Mouse (Mus musculus) bone marrow macrophage, adult 2 months (primary cell): Measurements from ENCODE around the gene Hectd2. TPM values are rescaled to one million over a fixed set of nuclear protein-coding genes. Genes with fewer than 3 reads are reported as not detected.

Experiments used
- H3K27ac ChIP-seq: 2 replicates; pipeline ENCODE4 v1.5.1; 2012; ENCODE audit warnings: low read depth, low read length; ENCODE audit not compliant: insufficient read depth
- H3K4me1 ChIP-seq: 2 replicates; pipeline ENCODE4 v1.6.1; 2012; ENCODE audit warnings: low read length; ENCODE audit not compliant: control insufficient read depth, insufficient read depth
- H3K4me3 ChIP-seq: 2 replicates; pipeline ENCODE4 v1.5.1; 2012; ENCODE audit warnings: mild to moderate bottlenecking, low read length, moderate library complexity; ENCODE audit not compliant: insufficient read depth
- CTCF ChIP-seq: IDR thresholded peaks from 2 replicates; pipeline ENCODE4 v1.5.1; 2012; ENCODE audit warnings: low read depth, mild to moderate bottlenecking, low read length, moderate library complexity
- POLR2A ChIP-seq: IDR thresholded peaks from 2 replicates; pipeline ENCODE4 v1.6.1; 2012; ENCODE audit warnings: mild to moderate bottlenecking, low read depth, low read length, borderline replicate concordance
- polyA plus RNA-seq: library from polyadenylated mRNA; stranded (reverse); fragments of >200 nt; gene quantifications from 2 replicates; pipeline ENCODE4 v1.2.4, GENCODE M21; 2012; ENCODE audit not compliant: missing spikeins, insufficient read depth, insufficient read length

The Hectd2 gene
- polyA plus RNA-seq, 1 experiment = 2.3 TPM

DNA sequence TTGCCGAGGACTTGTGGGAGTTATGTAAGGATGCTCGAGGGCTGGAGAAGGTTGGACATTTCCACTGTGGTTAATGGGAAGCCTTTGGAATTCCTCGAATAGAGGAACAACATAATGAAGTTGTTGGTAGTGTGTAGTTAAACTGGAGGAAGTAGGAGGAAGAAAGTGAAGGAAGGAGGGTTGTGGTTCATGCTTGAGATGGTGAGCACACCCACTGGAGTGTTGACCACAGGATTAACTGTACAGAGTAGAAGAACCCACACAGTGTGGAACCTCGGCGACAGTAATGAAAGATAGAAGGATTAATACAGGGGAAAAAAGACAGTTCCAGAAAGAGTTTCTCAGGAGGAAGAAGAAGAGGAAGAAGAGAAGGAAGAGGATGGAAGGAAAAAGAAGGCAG lies 4.9 kb downstream of the Hectd2 start:
- no peak overlapping the region for H3K4me3 ChIP-seq
- no peak for TF ChIP-seq CTCF
- TF ChIP-seq POLR2A = no peak
- H3K27ac ChIP-seq = no peak overlapping the region
- peaks cover 14% of the 10 kb centered on the region for H3K4me1 ChIP-seq

DNA sequence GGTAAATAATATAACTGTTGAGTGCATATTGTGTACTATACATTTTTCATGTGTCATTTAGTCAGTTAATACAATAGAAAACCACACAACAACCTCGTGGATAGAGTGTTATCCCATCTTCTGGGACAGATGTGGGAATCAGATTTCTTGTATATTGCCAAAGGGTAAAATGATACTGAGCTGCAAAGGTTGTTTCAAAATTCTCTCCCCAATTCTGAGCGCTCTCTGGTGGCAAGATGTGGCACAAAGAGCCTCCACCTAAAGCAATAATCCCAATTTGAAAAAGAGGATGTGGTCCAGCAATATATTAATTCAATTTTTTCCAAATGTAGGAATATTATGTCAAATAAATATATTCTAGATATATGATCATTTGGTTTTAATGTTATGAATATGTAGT lies 5.7 kb downstream of the Hectd2 start:
- Histone ChIP-seq H3K4me1 (peaks cover 14% of the 10 kb centered on the region), H3K4me3 (no peak overlapping the region), H3K27ac (no peak overlapping the region)
- no peak for TF ChIP-seq POLR2A
- no peak for TF ChIP-seq CTCF

DNA sequence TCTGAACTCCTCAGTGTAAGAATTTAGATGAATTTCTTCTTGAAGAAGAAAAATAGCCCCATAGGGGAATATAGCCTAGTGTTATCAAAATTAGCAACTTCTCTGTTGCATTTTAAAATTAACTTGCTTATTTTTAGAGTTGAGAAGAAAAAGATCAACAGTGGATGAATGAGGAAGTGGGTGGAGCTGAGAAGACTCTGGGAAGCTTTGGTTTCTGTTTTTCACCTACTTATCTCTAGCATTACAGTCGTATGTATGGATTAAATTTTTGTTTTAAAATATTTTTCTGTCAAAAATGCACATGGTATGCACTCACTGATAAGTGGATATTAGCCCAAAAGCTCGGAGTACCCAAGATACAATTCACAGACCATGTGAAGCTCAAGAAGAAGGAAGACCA lies 6.7 kb downstream of the Hectd2 start:
- no peak for TF ChIP-seq POLR2A
- TF ChIP-seq CTCF = no peak
- peaks cover 14% of the 10 kb centered on the region for H3K4me1 ChIP-seq
- peak overlapping the region; percentile 30 for H3K27ac ChIP-seq
- H3K4me3 ChIP-seq = no peak overlapping the region; the same call in 1 of the 2 replicates

DNA sequence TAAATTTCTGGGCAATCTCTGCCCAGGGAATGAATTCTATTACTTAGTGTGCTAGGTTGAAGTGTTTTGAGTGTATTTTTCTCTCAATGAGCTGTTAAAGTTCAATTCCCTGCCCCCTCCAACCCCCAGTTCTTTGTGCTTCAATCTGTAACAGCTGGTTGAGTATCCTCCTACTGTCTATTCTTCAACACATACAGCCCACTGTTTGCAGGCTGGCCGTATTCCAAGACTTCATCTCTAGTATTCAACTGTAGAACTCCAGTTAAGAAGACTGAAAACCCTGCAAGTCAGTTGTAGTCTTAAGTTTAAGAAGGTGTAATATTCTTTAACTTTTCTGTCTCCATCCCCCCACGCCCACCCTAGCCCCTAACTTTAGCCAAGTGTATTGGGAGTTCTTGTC lies 10.0 kb downstream of the Hectd2 start:
- Histone ChIP-seq H3K27ac (no peak overlapping the region), H3K4me3 (no peak overlapping the region), H3K4me1 (peaks cover 17% of the 10 kb centered on the region)
- TF ChIP-seq POLR2A = no peak
- no peak for TF ChIP-seq CTCF

DNA sequence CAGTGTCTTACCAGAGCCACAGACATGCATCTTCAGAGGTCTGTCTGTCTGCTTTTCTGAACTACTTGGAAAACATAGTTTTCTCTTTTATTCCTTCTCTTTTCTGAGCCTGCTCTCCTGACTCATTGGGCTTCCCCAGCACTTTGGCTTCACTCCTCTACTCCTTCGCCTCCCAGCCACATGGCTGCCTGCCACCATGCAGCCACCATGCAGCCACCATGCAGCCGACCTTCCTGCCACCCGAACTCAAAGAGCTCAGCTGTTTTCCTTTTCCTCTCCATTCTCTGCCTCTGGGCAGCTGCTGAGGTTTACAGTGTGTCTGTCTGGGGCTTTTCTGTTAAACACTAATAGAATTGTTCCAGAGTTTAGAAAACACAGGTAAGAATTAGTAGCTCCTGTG lies 19.5 kb downstream of the Hectd2 start:
- TF ChIP-seq CTCF (no peak), POLR2A (no peak)
- Histone ChIP-seq H3K4me1 (no peaks in the 10 kb centered on the region), H3K4me3 (no peak overlapping the region), H3K27ac (no peak overlapping the region)

DNA sequence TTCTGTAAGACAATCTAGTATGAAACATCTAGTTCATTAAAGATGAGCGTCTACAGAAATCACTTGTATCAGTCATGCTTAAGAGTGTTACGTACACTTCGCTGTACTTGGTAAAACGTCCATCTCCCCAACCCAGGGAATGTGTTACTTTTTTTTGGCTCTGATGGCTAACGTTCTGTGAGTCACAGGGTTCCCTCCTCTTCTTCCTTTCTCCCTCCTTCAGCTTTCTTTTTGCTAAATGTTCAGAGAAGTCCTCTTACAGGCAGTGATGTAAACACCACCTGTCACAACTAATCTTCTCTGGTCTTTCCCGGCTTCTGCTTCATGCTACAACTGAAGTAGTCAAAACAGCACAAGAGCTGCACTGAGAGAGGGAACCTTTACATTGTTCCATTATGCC lies 20.7 kb downstream of the Hectd2 start:
- H3K4me1 ChIP-seq = peaks cover 7% of the 10 kb centered on the region
- H3K27ac ChIP-seq = no peak overlapping the region
- no peak for TF ChIP-seq POLR2A
- TF ChIP-seq CTCF = no peak
- no peak overlapping the region for H3K4me3 ChIP-seq

DNA sequence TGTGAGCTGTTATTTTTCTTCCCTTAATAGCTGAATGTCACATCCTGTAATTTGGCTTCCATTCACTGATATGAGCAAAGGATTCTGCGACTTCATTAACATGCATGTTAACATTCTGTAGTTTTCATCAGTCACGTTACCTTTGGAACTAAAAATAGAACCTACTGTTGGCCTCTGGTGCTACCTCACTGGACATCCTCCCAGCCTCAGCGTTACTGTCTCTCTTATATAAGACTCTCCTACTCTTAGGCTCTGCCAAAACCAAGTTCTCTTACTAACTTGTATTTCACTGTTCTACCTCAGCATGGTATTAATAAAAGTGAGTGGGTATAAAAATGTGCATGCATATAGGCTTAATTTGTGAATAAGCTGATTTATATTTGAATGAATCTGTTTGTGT lies 26.4 kb downstream of the Hectd2 start:
- H3K27ac ChIP-seq = no peak overlapping the region
- H3K4me1 ChIP-seq = peaks cover 7% of the 10 kb centered on the region
- TF ChIP-seq POLR2A = no peak
- TF ChIP-seq CTCF = no peak
- H3K4me3 ChIP-seq = no peak overlapping the region

DNA sequence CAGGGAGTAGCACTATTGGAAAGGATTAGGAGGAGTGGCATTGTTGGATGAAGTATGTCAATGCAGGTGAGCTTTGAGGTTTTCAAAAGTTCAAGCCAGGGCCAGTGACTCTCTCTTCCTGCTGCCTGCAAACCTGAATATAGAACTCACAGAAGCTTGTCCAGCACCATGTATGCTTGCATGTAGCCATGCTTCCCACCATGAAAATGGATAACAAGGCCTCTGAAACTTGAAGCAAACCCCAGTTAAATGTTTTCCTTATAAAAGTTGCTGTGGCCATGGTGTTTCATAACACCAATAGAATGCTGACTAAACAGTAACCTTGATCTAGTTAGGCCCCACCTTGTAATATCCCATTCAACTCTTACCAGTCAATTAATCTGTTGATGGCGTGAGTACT lies 27.7 kb downstream of the Hectd2 start:
- Histone ChIP-seq H3K27ac (no peak overlapping the region), H3K4me3 (no peak overlapping the region), H3K4me1 (peaks cover 7% of the 10 kb centered on the region)
- TF ChIP-seq POLR2A (no peak), CTCF (no peak)

DNA sequence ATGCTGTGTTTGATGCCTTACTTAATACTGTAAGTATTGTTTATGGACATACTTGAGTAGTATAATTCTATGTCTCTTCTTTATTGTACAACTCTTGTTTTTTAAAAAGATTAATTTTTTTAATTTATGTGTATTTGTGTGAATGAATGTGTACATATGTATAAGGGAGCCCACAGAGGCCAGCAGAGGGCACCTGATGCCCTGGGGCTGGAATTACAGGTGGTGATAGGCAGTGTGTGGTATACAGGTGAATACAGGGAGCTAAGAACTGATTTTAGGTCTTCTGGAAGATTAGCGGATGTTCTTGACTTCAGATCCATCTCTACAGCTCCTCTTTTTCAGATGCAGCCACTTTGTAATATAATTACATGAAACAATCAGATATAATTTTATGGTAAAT lies 31.1 kb downstream of the Hectd2 start:
- H3K4me3 ChIP-seq = no peak overlapping the region
- TF ChIP-seq CTCF (no peak), POLR2A (no peak)
- H3K4me1 ChIP-seq = no peaks in the 10 kb centered on the region
- H3K27ac ChIP-seq = no peak overlapping the region

DNA sequence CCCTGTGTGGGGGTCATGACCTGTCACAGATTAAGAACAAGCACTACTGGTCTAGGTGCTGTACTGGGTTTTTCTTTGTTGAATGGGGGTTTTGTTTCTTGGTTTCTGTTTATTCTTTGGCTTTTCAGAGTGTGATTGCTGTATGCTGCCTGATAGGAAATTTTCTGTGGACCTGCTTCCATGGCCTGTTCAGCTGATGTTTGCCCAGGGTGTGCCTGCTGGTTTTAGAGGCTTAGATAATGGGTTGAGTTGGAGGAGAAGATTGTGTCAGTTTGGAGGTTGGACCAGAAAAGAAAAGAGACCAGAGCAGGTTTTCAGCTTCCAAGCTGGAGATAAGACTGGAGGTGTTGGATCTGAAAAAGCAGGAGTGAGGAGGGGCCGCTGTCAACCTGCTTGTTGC lies 40.0 kb downstream of the Hectd2 start:
- TF ChIP-seq POLR2A (no peak), CTCF (no peak)
- no peaks in the 10 kb centered on the region for H3K4me1 ChIP-seq
- no peak overlapping the region for H3K4me3 ChIP-seq
- no peak overlapping the region for H3K27ac ChIP-seq

DNA sequence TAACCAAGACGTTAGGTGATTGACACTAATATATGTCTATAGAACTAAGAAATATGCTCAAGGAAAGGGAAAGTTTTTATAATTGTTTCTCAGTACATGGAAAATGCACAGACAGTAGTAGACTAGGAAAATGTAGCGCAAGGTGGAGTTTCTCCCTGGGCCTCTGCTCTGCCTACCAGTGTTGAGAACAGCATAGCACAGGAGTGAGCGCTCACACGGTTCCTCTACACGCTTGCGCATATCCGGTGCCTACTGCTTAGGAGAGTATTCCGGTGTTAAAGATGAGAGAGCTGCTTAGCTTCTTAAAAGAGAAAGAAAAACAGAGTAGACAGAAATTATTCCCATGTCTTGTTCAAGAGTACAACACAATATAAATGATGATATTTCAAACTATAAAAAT lies 47.4 kb downstream of the Hectd2 start:
- Histone ChIP-seq H3K27ac (no peak overlapping the region), H3K4me1 (no peaks in the 10 kb centered on the region), H3K4me3 (no peak overlapping the region)
- TF ChIP-seq POLR2A (no peak), CTCF (no peak)
